Mouse (Mus musculus): ENCODE measurements around the gene Ccdc28b. TPM values are rescaled to one million over a fixed set of nuclear protein-coding genes. Genes with fewer than 3 reads are reported as not detected.

Gene Ccdc28b
- polyA plus RNA-seq, 1 experiment from 2014 or later, result 42.7 TPM

GRCm38 (mm10) chr4:129600233-129601158 is 23.3 kb downstream of the Ccdc28b start, which contains the start of the genes Eif3i and Tmem234:
Gene Eif3i (minus strand): TSS chr4:129600648.
Gene Tmem234 (plus strand): TSS chr4:129600668.
- under 1% methylated on average over 72 of the region's 74 CpGs for WGBS
- Histone ChIP-seq H3K4me3 (ENCODE audit: low read length) (peak within 1 kb of the TSS; percentile 99), H3K9ac (ENCODE audit: low read depth, low read length) (peak within 1 kb of the TSS; percentile 98), H3K36me3 (ENCODE audit: control insufficient read depth, insufficient read depth, low read length) (no peaks in the 10 kb centered on the region), H3K9me3 (ENCODE audit: control insufficient read depth, low read length) (no peaks in the 10 kb centered on the region), H3K27ac (ENCODE audit: low read length) (peak within 1 kb of the TSS; percentile 68), H3K4me1 (ENCODE audit: control insufficient read depth, insufficient read depth, low read length) (peaks cover 22% of the 10 kb centered on the region), H3K4me2 (ENCODE audit: low read depth, low read length) (peak within 1 kb of the TSS; percentile 80), H3K27me3 (replicated peaks; ENCODE audit: control insufficient read depth, insufficient read depth, low read length) (no peaks in the 10 kb centered on the region)
- ATAC-seq, result peak; percentile 94

- WGBS, result 79% methylated on average over 4 of the region's 4 CpGs
- H3K4me3 ChIP-seq (ENCODE audit: low read length), result no peak overlapping the region
- no peak overlapping the region for H3K27ac ChIP-seq (ENCODE audit: low read length)
- H3K36me3 ChIP-seq (ENCODE audit: control insufficient read depth, insufficient read depth, low read length), result peaks cover 12% of the 10 kb centered on the region
- H3K27me3 ChIP-seq (replicated peaks; ENCODE audit: control insufficient read depth, insufficient read depth, low read length), result no peaks in the 10 kb centered on the region
- no peak overlapping the region for H3K9ac ChIP-seq (ENCODE audit: low read depth, low read length)
- ATAC-seq, result no peak
- no peaks in the 10 kb centered on the region for H3K9me3 ChIP-seq (ENCODE audit: control insufficient read depth, low read length)
- peaks cover 11% of the 10 kb centered on the region; the same call in 1 of the 2 replicates for H3K4me1 ChIP-seq (ENCODE audit: control insufficient read depth, insufficient read depth, low read length)
- H3K4me2 ChIP-seq (ENCODE audit: low read depth, low read length), result no peak overlapping the region
Measured at GRCm38 (mm10) chr4:129588865-129589264, 34.9 kb downstream of the Ccdc28b start.

- Histone ChIP-seq H3K4me2 (ENCODE audit: low read depth, low read length) (no peak overlapping the region), H3K4me3 (ENCODE audit: low read length) (no peak overlapping the region), H3K36me3 (ENCODE audit: control insufficient read depth, insufficient read depth, low read length) (peaks cover 1% of the 10 kb centered on the region; the same call in 1 of the 2 replicates), H3K27me3 (replicated peaks; ENCODE audit: control insufficient read depth, insufficient read depth, low read length) (no peaks in the 10 kb centered on the region), H3K9me3 (ENCODE audit: control insufficient read depth, low read length) (no peaks in the 10 kb centered on the region), H3K27ac (ENCODE audit: low read length) (no peak overlapping the region), H3K4me1 (ENCODE audit: control insufficient read depth, insufficient read depth, low read length) (peaks cover 11% of the 10 kb centered on the region; the same call in 1 of the 2 replicates), H3K9ac (ENCODE audit: low read depth, low read length) (no peak overlapping the region)
- ATAC-seq, result no peak
- WGBS, result 45% methylated on average over 1 of the region's 1 CpGs
Measured at GRCm38 (mm10) chr4:129586943-129587342, 36.8 kb downstream of the Ccdc28b start.

GRCm38 (mm10) chr4:129585773-129586172 is 38.0 kb downstream of the Ccdc28b start:
- 84% methylated on average over 9 of the region's 9 CpGs for WGBS
- Histone ChIP-seq H3K9ac (ENCODE audit: low read depth, low read length) (0 out of 2 replicates have a peak overlapping the region, but pooled peaks have one; percentile 76), H3K4me1 (ENCODE audit: control insufficient read depth, insufficient read depth, low read length) (peaks cover 11% of the 10 kb centered on the region; the same call in 1 of the 2 replicates), H3K9me3 (ENCODE audit: control insufficient read depth, low read length) (no peaks in the 10 kb centered on the region), H3K27me3 (replicated peaks; ENCODE audit: control insufficient read depth, insufficient read depth, low read length) (no peaks in the 10 kb centered on the region), H3K36me3 (ENCODE audit: control insufficient read depth, insufficient read depth, low read length) (no peaks in the 10 kb centered on the region), H3K4me2 (ENCODE audit: low read depth, low read length) (no peak overlapping the region), H3K4me3 (ENCODE audit: low read length) (no peak overlapping the region), H3K27ac (ENCODE audit: low read length) (no peak overlapping the region)
- ATAC-seq, result no peak

GRCm38 (mm10) chr4:129584884-129585608 is 38.7 kb downstream of the Ccdc28b start:
- Histone ChIP-seq H3K27ac (ENCODE audit: low read length) (peak overlapping the region; percentile 80), H3K9me3 (ENCODE audit: control insufficient read depth, low read length) (no peaks in the 10 kb centered on the region), H3K9ac (ENCODE audit: low read depth, low read length) (peak overlapping the region; percentile 76), H3K4me3 (ENCODE audit: low read length) (peak overlapping the region; percentile 53), H3K4me1 (ENCODE audit: control insufficient read depth, insufficient read depth, low read length) (peaks cover 11% of the 10 kb centered on the region; the same call in 1 of the 2 replicates), H3K27me3 (replicated peaks; ENCODE audit: control insufficient read depth, insufficient read depth, low read length) (no peaks in the 10 kb centered on the region), H3K4me2 (ENCODE audit: low read depth, low read length) (peak overlapping the region; percentile 77), H3K36me3 (ENCODE audit: control insufficient read depth, insufficient read depth, low read length) (no peaks in the 10 kb centered on the region)
- 1% methylated on average over 36 of the region's 36 CpGs for WGBS
- ATAC-seq, result peak; percentile 87

- Histone ChIP-seq H3K4me2 (ENCODE audit: low read depth, low read length) (peak overlapping the region; percentile 77), H3K27ac (ENCODE audit: low read length) (peak overlapping the region; percentile 80; the same call in 1 of the 2 replicates), H3K27me3 (replicated peaks; ENCODE audit: control insufficient read depth, insufficient read depth, low read length) (no peaks in the 10 kb centered on the region), H3K9me3 (ENCODE audit: control insufficient read depth, low read length) (no peaks in the 10 kb centered on the region), H3K9ac (ENCODE audit: low read depth, low read length) (peak overlapping the region; percentile 76), H3K36me3 (ENCODE audit: control insufficient read depth, insufficient read depth, low read length) (no peaks in the 10 kb centered on the region), H3K4me3 (ENCODE audit: low read length) (peak overlapping the region; percentile 53), H3K4me1 (ENCODE audit: control insufficient read depth, insufficient read depth, low read length) (peaks cover 11% of the 10 kb centered on the region; the same call in 1 of the 2 replicates)
- ATAC-seq, result no peak
- 73% methylated on average over 1 of the region's 1 CpGs for WGBS
Measured at GRCm38 (mm10) chr4:129584370-129584769, 39.4 kb downstream of the Ccdc28b start.

- Histone ChIP-seq H3K4me3 (ENCODE audit: low read length) (no peak overlapping the region), H3K27me3 (replicated peaks; ENCODE audit: control insufficient read depth, insufficient read depth, low read length) (no peaks in the 10 kb centered on the region), H3K27ac (ENCODE audit: low read length) (no peak overlapping the region), H3K4me1 (ENCODE audit: control insufficient read depth, insufficient read depth, low read length) (peaks cover 11% of the 10 kb centered on the region; the same call in 1 of the 2 replicates), H3K4me2 (ENCODE audit: low read depth, low read length) (no peak overlapping the region), H3K36me3 (ENCODE audit: control insufficient read depth, insufficient read depth, low read length) (no peaks in the 10 kb centered on the region), H3K9me3 (ENCODE audit: control insufficient read depth, low read length) (no peaks in the 10 kb centered on the region), H3K9ac (ENCODE audit: low read depth, low read length) (no peak overlapping the region)
- ATAC-seq, result no peak
- WGBS, result 82% methylated on average over 1 of the region's 1 CpGs
Measured at GRCm38 (mm10) chr4:129582251-129582650, 41.5 kb downstream of the Ccdc28b start.

GRCm38 (mm10) chr4:129580347-129580746 is 43.4 kb downstream of the Ccdc28b start:
- Histone ChIP-seq H3K4me2 (ENCODE audit: low read depth, low read length) (no peak overlapping the region), H3K36me3 (ENCODE audit: control insufficient read depth, insufficient read depth, low read length) (no peaks in the 10 kb centered on the region), H3K4me3 (ENCODE audit: low read length) (no peak overlapping the region), H3K27me3 (replicated peaks; ENCODE audit: control insufficient read depth, insufficient read depth, low read length) (no peaks in the 10 kb centered on the region), H3K9ac (ENCODE audit: low read depth, low read length) (no peak overlapping the region), H3K27ac (ENCODE audit: low read length) (no peak overlapping the region), H3K9me3 (ENCODE audit: control insufficient read depth, low read length) (no peaks in the 10 kb centered on the region), H3K4me1 (ENCODE audit: control insufficient read depth, insufficient read depth, low read length) (peaks cover 9% of the 10 kb centered on the region; the same call in 1 of the 2 replicates)
- 58% methylated on average over 7 of the region's 7 CpGs for WGBS
- no peak for ATAC-seq

GRCm38 (mm10) chr4:129578466-129578865 is 45.3 kb downstream of the Ccdc28b start, which contains the start of gene Fam167b:
Gene Fam167b (minus strand): TSS chr4:129578549.
- WGBS, result 82% methylated on average over 5 of the region's 5 CpGs

More at GRCm38 (mm10) chr4:129578466-129578865, 45.3 kb downstream of the Ccdc28b start, which contains the start of gene Fam167b:
- H3K4me2 ChIP-seq (ENCODE audit: low read depth, low read length), result no peak within 1 kb of the TSS
- ATAC-seq, result no peak
- no peak within 1 kb of the TSS for H3K27ac ChIP-seq (ENCODE audit: low read length)
- no peak within 1 kb of the TSS for H3K9ac ChIP-seq (ENCODE audit: low read depth, low read length)
- H3K9me3 ChIP-seq (ENCODE audit: control insufficient read depth, low read length), result no peaks in the 10 kb centered on the region
- H3K27me3 ChIP-seq (replicated peaks; ENCODE audit: control insufficient read depth, insufficient read depth, low read length), result no peaks in the 10 kb centered on the region
- H3K36me3 ChIP-seq (ENCODE audit: control insufficient read depth, insufficient read depth, low read length), result no peaks in the 10 kb centered on the region
- no peaks in the 10 kb centered on the region for H3K4me1 ChIP-seq (ENCODE audit: control insufficient read depth, insufficient read depth, low read length)
- H3K4me3 ChIP-seq (ENCODE audit: low read length), result no peak within 1 kb of the TSS

Measured in intestine, embryonic 16.5 days (tissue).